Mouse (Mus musculus): Measurements from ENCODE around the gene Fahd2a. TPM values are rescaled to one million over a fixed set of nuclear protein-coding genes. Genes with fewer than 3 reads are reported as not detected.

Gene Fahd2a
- polyA plus RNA-seq, 1 experiment from 2014 or later, result 20.7 TPM

DNA sequence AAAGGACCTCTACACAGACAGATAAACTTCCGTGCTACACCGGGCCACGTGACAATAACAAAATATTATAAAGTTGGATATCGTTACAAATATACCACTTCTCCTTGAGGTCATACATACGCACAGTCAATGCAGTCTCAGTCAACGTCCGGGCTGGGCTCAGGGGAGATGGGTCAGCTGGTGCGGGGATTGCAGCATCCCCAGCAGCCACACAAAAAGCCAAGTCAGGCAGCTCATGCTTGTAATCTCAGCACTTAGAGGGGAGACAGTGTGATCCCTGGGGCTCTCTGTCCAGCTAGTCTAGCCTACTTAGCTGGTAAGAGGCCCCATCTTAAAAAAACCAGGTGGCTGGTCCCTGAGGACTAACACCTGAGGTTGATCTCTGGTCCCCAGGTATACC lies 26.9 kb upstream of the Fahd2a start:
- H3K27ac ChIP-seq (replicated peaks; ENCODE audit: low read depth, low read length), result no peak overlapping the region
- H3K4me1 ChIP-seq (ENCODE audit: control insufficient read depth, insufficient read depth, low read length), result no peaks in the 10 kb centered on the region
- no peak for ATAC-seq (ENCODE audit: insufficient number of reproducible peaks, low FRiP score, low TSS enrichment, low read depth)
- H3K9me3 ChIP-seq (ENCODE audit: control insufficient read depth, low read length), result no peaks in the 10 kb centered on the region
- WGBS, result 89% methylated on average over 8 of the region's 8 CpGs
- H3K4me3 ChIP-seq (ENCODE audit: low read depth, low read length), result no peak overlapping the region
- no peak overlapping the region for H3K4me2 ChIP-seq (ENCODE audit: low read depth, severe bottlenecking)
- H3K27me3 ChIP-seq (ENCODE audit: control insufficient read depth, insufficient read depth, low read length), result no peaks in the 10 kb centered on the region
- DNase-seq (ENCODE audit: low spot score), result no peak
- no peak overlapping the region for H3K9ac ChIP-seq (ENCODE audit: low read length)
- H3K36me3 ChIP-seq (ENCODE audit: control insufficient read depth, insufficient read depth, low read length), result no peaks in the 10 kb centered on the region

DNA sequence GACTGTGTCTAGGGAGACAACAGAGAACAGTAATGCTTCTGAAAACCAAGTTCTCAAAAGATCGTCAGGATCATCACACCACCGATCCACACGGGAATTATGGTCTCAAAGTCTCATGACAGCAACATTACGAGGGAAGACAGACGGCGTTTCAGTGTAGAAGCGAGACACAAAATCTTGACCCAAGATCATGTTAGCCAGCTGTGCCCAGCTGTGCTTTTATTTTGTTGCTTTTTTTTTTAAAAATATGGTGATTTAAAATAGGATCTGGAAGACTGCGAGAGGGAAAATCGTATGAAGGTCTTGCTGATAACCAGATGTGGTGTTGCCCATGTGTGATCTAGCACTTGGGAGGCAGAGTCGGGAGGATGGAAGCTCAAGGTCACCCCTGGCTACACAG lies 26.3 kb upstream of the Fahd2a start:
- WGBS, result 90% methylated on average over 10 of the region's 10 CpGs
- Histone ChIP-seq H3K4me1 (ENCODE audit: control insufficient read depth, insufficient read depth, low read length) (no peaks in the 10 kb centered on the region), H3K4me2 (ENCODE audit: low read depth, severe bottlenecking) (no peak overlapping the region), H3K36me3 (ENCODE audit: control insufficient read depth, insufficient read depth, low read length) (no peaks in the 10 kb centered on the region), H3K4me3 (ENCODE audit: low read depth, low read length) (no peak overlapping the region), H3K9ac (ENCODE audit: low read length) (no peak overlapping the region), H3K27me3 (ENCODE audit: control insufficient read depth, insufficient read depth, low read length) (no peaks in the 10 kb centered on the region), H3K9me3 (ENCODE audit: control insufficient read depth, low read length) (no peaks in the 10 kb centered on the region), H3K27ac (replicated peaks; ENCODE audit: low read depth, low read length) (no peak overlapping the region)
- no peak for DNase-seq (ENCODE audit: low spot score)
- no peak for ATAC-seq (ENCODE audit: insufficient number of reproducible peaks, low FRiP score, low TSS enrichment, low read depth)

DNA sequence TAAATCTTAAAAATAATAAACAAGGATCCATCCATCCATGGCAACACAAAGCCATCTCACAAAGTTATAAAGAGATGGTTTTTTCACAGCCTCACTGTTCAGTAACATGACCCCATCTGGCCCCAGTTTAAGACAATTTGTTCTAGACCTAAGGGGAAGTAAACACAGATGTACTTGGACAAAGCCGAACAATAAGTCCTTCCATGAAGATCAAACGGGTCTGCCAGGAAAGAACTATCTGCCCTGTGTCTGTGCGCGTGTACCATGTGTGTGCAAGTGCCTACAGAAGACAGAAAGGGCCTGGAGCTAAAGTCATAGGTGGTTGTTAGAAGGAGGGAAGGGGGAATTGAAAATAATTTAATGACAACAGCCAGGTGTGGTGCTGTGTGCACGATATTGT lies 25.8 kb upstream of the Fahd2a start:
- H3K4me2 ChIP-seq (ENCODE audit: low read depth, severe bottlenecking), result no peak overlapping the region
- WGBS, result 85% methylated on average over 5 of the region's 5 CpGs
- no peak overlapping the region for H3K9ac ChIP-seq (ENCODE audit: low read length)
- no peak overlapping the region for H3K27ac ChIP-seq (replicated peaks; ENCODE audit: low read depth, low read length)
- no peaks in the 10 kb centered on the region for H3K27me3 ChIP-seq (ENCODE audit: control insufficient read depth, insufficient read depth, low read length)
- no peak overlapping the region for H3K4me3 ChIP-seq (ENCODE audit: low read depth, low read length)
- ATAC-seq (ENCODE audit: insufficient number of reproducible peaks, low FRiP score, low TSS enrichment, low read depth), result no peak
- H3K4me1 ChIP-seq (ENCODE audit: control insufficient read depth, insufficient read depth, low read length), result no peaks in the 10 kb centered on the region
- no peaks in the 10 kb centered on the region for H3K36me3 ChIP-seq (ENCODE audit: control insufficient read depth, insufficient read depth, low read length)
- DNase-seq (ENCODE audit: low spot score), result no peak
- no peaks in the 10 kb centered on the region for H3K9me3 ChIP-seq (ENCODE audit: control insufficient read depth, low read length)

DNA sequence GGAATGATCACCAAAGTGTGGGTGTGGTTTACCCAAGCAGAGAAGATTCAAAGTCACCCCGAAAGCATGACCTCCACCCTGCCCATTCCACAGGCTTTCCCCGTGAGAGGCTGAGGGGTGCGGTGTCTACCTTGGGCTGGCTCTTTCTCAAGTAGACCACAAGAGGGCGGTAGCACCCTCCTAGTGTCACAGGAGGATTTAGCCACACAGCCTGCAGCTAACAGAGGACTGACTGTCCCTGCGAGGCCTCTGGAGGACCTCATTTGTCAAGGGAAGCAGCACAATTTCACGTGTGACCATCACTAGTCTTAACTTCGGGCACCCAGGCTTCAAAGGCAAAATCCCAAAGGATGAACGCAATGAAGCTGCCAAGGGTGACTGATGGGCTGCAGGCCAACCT lies 17.9 kb upstream of the Fahd2a start:
- peak; percentile 73 for DNase-seq (ENCODE audit: low spot score)
- Histone ChIP-seq H3K4me1 (ENCODE audit: control insufficient read depth, insufficient read depth, low read length) (no peaks in the 10 kb centered on the region), H3K4me3 (ENCODE audit: low read depth, low read length) (no peak overlapping the region), H3K27ac (replicated peaks; ENCODE audit: low read depth, low read length) (no peak overlapping the region), H3K9ac (ENCODE audit: low read length) (no peak overlapping the region), H3K4me2 (ENCODE audit: low read depth, severe bottlenecking) (no peak overlapping the region), H3K27me3 (ENCODE audit: control insufficient read depth, insufficient read depth, low read length) (no peaks in the 10 kb centered on the region), H3K36me3 (ENCODE audit: control insufficient read depth, insufficient read depth, low read length) (no peaks in the 10 kb centered on the region), H3K9me3 (ENCODE audit: control insufficient read depth, low read length) (no peaks in the 10 kb centered on the region)
- ATAC-seq (ENCODE audit: insufficient number of reproducible peaks, low FRiP score, low TSS enrichment, low read depth), result no peak
- 10% methylated on average over 8 of the region's 8 CpGs for WGBS

DNA sequence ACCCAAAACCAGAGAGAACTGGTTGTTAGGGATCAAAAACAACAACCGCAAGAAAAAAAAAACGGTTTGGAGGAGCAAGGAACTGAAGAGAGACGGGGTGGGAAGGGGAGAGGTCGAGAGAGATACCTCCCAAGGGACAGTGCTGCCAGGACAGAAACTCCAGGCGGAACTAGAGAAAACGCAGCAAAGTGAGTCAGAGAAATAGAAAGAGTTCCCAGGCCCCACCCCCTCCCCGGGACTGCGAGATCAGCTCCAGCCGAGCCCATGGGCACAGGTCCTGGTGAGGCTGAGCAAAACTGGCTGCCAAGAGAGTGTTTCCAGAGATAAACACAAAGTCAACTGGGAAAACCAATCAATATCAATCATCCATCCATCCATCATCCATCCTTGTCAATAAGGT lies 17.0 kb upstream of the Fahd2a start:
- no peaks in the 10 kb centered on the region for H3K4me1 ChIP-seq (ENCODE audit: control insufficient read depth, insufficient read depth, low read length)
- H3K27ac ChIP-seq (replicated peaks; ENCODE audit: low read depth, low read length), result no peak overlapping the region
- ATAC-seq (ENCODE audit: insufficient number of reproducible peaks, low FRiP score, low TSS enrichment, low read depth) (no peak), DNase-seq (ENCODE audit: low spot score) (no peak)
- H3K27me3 ChIP-seq (ENCODE audit: control insufficient read depth, insufficient read depth, low read length), result no peaks in the 10 kb centered on the region
- H3K9me3 ChIP-seq (ENCODE audit: control insufficient read depth, low read length), result no peaks in the 10 kb centered on the region
- H3K36me3 ChIP-seq (ENCODE audit: control insufficient read depth, insufficient read depth, low read length), result no peaks in the 10 kb centered on the region
- H3K9ac ChIP-seq (ENCODE audit: low read length), result no peak overlapping the region
- WGBS, result 45% methylated on average over 9 of the region's 9 CpGs
- no peak overlapping the region for H3K4me3 ChIP-seq (ENCODE audit: low read depth, low read length)
- no peak overlapping the region for H3K4me2 ChIP-seq (ENCODE audit: low read depth, severe bottlenecking)

DNA sequence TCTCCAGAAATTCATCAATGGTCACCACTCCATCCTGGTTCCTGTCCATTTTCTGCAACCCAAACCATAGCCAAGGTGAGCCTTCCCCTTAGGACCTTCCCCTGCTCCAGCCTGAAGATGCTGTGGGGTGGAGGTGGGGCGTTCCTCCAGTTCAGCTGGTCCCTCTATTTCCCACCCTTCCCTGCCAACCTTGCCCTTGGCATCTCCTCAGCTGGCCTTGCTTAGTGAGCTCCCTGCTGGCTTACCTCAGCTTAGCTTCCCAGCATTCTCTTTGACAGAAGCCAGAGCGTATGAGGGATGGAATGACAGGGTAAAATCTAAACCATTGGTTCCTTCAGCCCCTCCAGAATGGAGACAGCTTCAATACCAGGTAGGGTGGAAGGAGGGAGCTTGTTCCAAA lies 15.0 kb upstream of the Fahd2a start:
- H3K4me1 ChIP-seq (ENCODE audit: control insufficient read depth, insufficient read depth, low read length), result no peaks in the 10 kb centered on the region
- ATAC-seq (ENCODE audit: insufficient number of reproducible peaks, low FRiP score, low TSS enrichment, low read depth) (no peak), DNase-seq (ENCODE audit: low spot score) (no peak)
- WGBS, result 84% methylated on average over 2 of the region's 2 CpGs
- no peaks in the 10 kb centered on the region for H3K27me3 ChIP-seq (ENCODE audit: control insufficient read depth, insufficient read depth, low read length)
- no peak overlapping the region for H3K4me3 ChIP-seq (ENCODE audit: low read depth, low read length)
- H3K9ac ChIP-seq (ENCODE audit: low read length), result no peak overlapping the region
- no peak overlapping the region for H3K4me2 ChIP-seq (ENCODE audit: low read depth, severe bottlenecking)
- H3K27ac ChIP-seq (replicated peaks; ENCODE audit: low read depth, low read length), result no peak overlapping the region
- no peaks in the 10 kb centered on the region for H3K9me3 ChIP-seq (ENCODE audit: control insufficient read depth, low read length)
- H3K36me3 ChIP-seq (ENCODE audit: control insufficient read depth, insufficient read depth, low read length), result no peaks in the 10 kb centered on the region

DNA sequence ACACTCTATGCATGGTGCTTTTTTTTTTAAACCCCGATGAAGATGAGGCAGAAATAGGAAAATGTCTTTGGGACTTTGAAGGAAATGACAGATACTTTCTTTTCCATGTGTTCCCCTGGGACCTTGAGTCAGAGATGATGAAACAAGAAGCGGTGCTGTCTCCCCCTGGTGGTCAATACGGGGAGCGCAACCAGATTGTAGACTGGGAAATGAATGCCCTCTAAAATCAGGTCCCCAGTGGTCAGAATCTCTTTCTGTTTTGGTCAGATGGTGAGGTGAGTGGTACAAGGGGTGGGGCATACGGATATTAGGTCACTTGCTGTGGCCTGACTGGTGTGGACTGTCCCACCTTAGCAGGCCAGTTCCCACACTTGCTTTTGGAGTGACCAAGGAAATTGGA lies 9.4 kb upstream of the Fahd2a start:
- H3K36me3 ChIP-seq (ENCODE audit: control insufficient read depth, insufficient read depth, low read length), result no peaks in the 10 kb centered on the region
- ATAC-seq (ENCODE audit: insufficient number of reproducible peaks, low FRiP score, low TSS enrichment, low read depth) (no peak), DNase-seq (ENCODE audit: low spot score) (peak; percentile 82)
- 7% methylated on average over 5 of the region's 5 CpGs for WGBS
- H3K4me3 ChIP-seq (ENCODE audit: low read depth, low read length), result no peak overlapping the region
- no peak overlapping the region for H3K27ac ChIP-seq (replicated peaks; ENCODE audit: low read depth, low read length)
- no peaks in the 10 kb centered on the region for H3K4me1 ChIP-seq (ENCODE audit: control insufficient read depth, insufficient read depth, low read length)
- H3K4me2 ChIP-seq (ENCODE audit: low read depth, severe bottlenecking), result no peak overlapping the region
- no peaks in the 10 kb centered on the region for H3K9me3 ChIP-seq (ENCODE audit: control insufficient read depth, low read length)
- no peak overlapping the region for H3K9ac ChIP-seq (ENCODE audit: low read length)
- H3K27me3 ChIP-seq (ENCODE audit: control insufficient read depth, insufficient read depth, low read length), result no peaks in the 10 kb centered on the region

DNA sequence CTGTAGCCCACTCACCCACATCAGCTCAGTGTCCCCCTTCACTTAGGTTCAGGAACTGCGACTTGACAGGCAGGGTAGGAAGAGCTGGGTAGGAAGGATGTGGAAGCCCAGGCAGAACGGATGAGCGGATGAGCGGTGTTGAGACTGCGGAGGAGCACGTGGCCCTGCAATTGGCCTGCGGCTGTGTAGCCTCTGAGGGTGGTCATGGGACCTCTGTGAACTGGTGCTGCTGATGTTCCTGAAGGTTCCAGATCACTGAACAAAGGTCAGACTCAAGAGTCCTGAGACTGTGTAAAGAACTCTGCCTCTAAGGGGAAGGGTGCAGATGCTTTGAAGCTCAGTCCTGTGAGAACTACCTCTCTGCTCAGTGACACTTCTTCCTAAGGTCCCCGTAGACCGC lies 8.8 kb upstream of the Fahd2a start:
- Histone ChIP-seq H3K9me3 (ENCODE audit: control insufficient read depth, low read length) (no peaks in the 10 kb centered on the region), H3K4me1 (ENCODE audit: control insufficient read depth, insufficient read depth, low read length) (no peaks in the 10 kb centered on the region), H3K27ac (replicated peaks; ENCODE audit: low read depth, low read length) (no peak overlapping the region), H3K4me2 (ENCODE audit: low read depth, severe bottlenecking) (no peak overlapping the region), H3K9ac (ENCODE audit: low read length) (no peak overlapping the region), H3K27me3 (ENCODE audit: control insufficient read depth, insufficient read depth, low read length) (no peaks in the 10 kb centered on the region), H3K36me3 (ENCODE audit: control insufficient read depth, insufficient read depth, low read length) (no peaks in the 10 kb centered on the region), H3K4me3 (ENCODE audit: low read depth, low read length) (no peak overlapping the region)
- no peak for DNase-seq (ENCODE audit: low spot score)
- 82% methylated on average over 9 of the region's 9 CpGs for WGBS
- ATAC-seq (ENCODE audit: insufficient number of reproducible peaks, low FRiP score, low TSS enrichment, low read depth), result no peak

DNA sequence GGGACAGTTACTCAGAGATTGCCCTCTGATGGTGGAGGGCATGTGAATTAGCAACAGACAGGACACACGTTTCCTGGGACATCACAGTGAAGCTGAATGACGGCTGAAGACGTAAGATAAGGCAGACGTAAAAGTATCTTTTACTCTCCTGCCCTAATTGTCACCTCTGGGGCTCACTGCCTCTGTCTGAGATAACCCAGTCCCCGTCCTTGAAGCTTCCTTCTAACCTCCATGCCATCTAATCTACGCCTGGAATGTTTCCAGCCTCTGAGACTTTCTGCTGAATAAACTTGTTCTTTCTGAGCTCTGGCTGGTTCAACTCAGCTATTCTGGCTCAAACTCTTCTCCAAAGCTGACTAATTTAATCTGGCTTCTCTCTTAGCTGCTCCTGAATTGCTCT lies 7.4 kb upstream of the Fahd2a start:
- Histone ChIP-seq H3K4me2 (ENCODE audit: low read depth, severe bottlenecking) (no peak overlapping the region), H3K27me3 (ENCODE audit: control insufficient read depth, insufficient read depth, low read length) (no peaks in the 10 kb centered on the region), H3K4me3 (ENCODE audit: low read depth, low read length) (no peak overlapping the region), H3K9ac (ENCODE audit: low read length) (no peak overlapping the region), H3K4me1 (ENCODE audit: control insufficient read depth, insufficient read depth, low read length) (no peaks in the 10 kb centered on the region), H3K36me3 (ENCODE audit: control insufficient read depth, insufficient read depth, low read length) (no peaks in the 10 kb centered on the region), H3K27ac (replicated peaks; ENCODE audit: low read depth, low read length) (no peak overlapping the region), H3K9me3 (ENCODE audit: control insufficient read depth, low read length) (no peaks in the 10 kb centered on the region)
- DNase-seq (ENCODE audit: low spot score), result no peak
- ATAC-seq (ENCODE audit: insufficient number of reproducible peaks, low FRiP score, low TSS enrichment, low read depth), result no peak
- 31% methylated on average over 6 of the region's 6 CpGs for WGBS
